Mouse (Mus musculus): ENCODE measurements around the gene Ubald1. TPM values are rescaled to one million over a fixed set of nuclear protein-coding genes. Genes with fewer than 3 reads are reported as not detected.
A peak's percentile ranks its signal among the peaks of the same experiment; 100 is the strongest.

Ubald1 gene
- polyA plus RNA-seq, 2 experiments: 5.4 to 9.0 TPM

GRCm38 (mm10) chr16:4862863-4863483 lies 17.1 kb downstream of the Ubald1 start:
- Histone ChIP-seq H3K9ac (replicated peaks) (no peak overlapping the region), H3K4me1 (replicated peaks; ENCODE audit: control insufficient read depth in 2 of 2, insufficient read depth in 2 of 2, low read length in 1 of 2) (peaks cover 0 to 3% of the 10 kb centered on the region in 2 experiments; a peak in 1 of 4 replicates), H3K27ac (no peak overlapping the region), H3K4me2 (ENCODE audit: low read depth) (no peak overlapping the region), H3K36me3 (replicated peaks; ENCODE audit: control insufficient read depth, insufficient read depth, low read depth) (no peaks in the 10 kb centered on the region), H3K27me3 (ENCODE audit: control insufficient read depth, insufficient read depth, low read length) (no peaks in the 10 kb centered on the region), H3K9me3 (ENCODE audit: control insufficient read depth, low read length) (no peaks in the 10 kb centered on the region), H3K4me3 (ENCODE audit: insufficient read depth in 1 of 2, low read depth in 2 of 2, low read length in 2 of 2) (no peak overlapping the region)
- no peak for TF ChIP-seq EP300 (IDR thresholded peaks at IDR 0.05; ENCODE audit: low read depth)
- peak; percentile 86 for TF ChIP-seq CTCF (IDR thresholded peaks at IDR 0.05; ENCODE audit: low read depth)
- 31% methylated on average over 9 of the region's 9 CpGs for WGBS (ENCODE audit: insufficient replicate concordance)
- ATAC-seq (ENCODE audit: insufficient read depth): peak; percentile 69; the same call in 1 of the 2 replicates
- peak in 1 of 3 experiments; percentile 37 for DNase-seq (ENCODE audit: low read depth in 3 of 3, low spot score in 3 of 3)

GRCm38 (mm10) chr16:4861392-4861791 lies 18.7 kb downstream of the Ubald1 start:
- peak; percentile 58 for TF ChIP-seq CTCF (IDR thresholded peaks at IDR 0.05; ENCODE audit: low read depth)
- no peak for TF ChIP-seq EP300 (IDR thresholded peaks at IDR 0.05; ENCODE audit: low read depth)
- H3K27ac ChIP-seq: no peak overlapping the region
- 47% methylated on average over 10 of the region's 10 CpGs for WGBS (ENCODE audit: insufficient replicate concordance)
- peaks cover 0 to 3% of the 10 kb centered on the region in 2 experiments; a peak in 1 of 4 replicates for H3K4me1 ChIP-seq (replicated peaks; ENCODE audit: control insufficient read depth in 2 of 2, insufficient read depth in 2 of 2, low read length in 1 of 2)
- no peaks in the 10 kb centered on the region for H3K27me3 ChIP-seq (ENCODE audit: control insufficient read depth, insufficient read depth, low read length)
- H3K36me3 ChIP-seq (replicated peaks; ENCODE audit: control insufficient read depth, insufficient read depth, low read depth): no peaks in the 10 kb centered on the region
- H3K4me2 ChIP-seq (ENCODE audit: low read depth): no peak overlapping the region
- no peaks in the 10 kb centered on the region for H3K9me3 ChIP-seq (ENCODE audit: control insufficient read depth, low read length)
- H3K9ac ChIP-seq (replicated peaks): no peak overlapping the region
- no peak overlapping the region for H3K4me3 ChIP-seq (ENCODE audit: insufficient read depth in 1 of 2, low read depth in 2 of 2, low read length in 2 of 2)
- no peak for DNase-seq (ENCODE audit: low read depth in 3 of 3, low spot score in 3 of 3)
- no peak for ATAC-seq (ENCODE audit: insufficient read depth)

- TF ChIP-seq EP300 (IDR thresholded peaks at IDR 0.05; ENCODE audit: low read depth): no peak
- no peak for TF ChIP-seq CTCF (IDR thresholded peaks at IDR 0.05; ENCODE audit: low read depth)
- ATAC-seq (ENCODE audit: insufficient read depth) (no peak), DNase-seq (ENCODE audit: low read depth in 3 of 3, low spot score in 3 of 3) (no peak)
- H3K4me3 ChIP-seq (ENCODE audit: insufficient read depth in 1 of 2, low read depth in 2 of 2, low read length in 2 of 2): no peak overlapping the region
- H3K9me3 ChIP-seq (ENCODE audit: control insufficient read depth, low read length): no peaks in the 10 kb centered on the region
- H3K9ac ChIP-seq (replicated peaks): no peak overlapping the region
- WGBS (ENCODE audit: insufficient replicate concordance): 50% methylated on average over 5 of the region's 5 CpGs
- H3K4me2 ChIP-seq (ENCODE audit: low read depth): no peak overlapping the region
- no peaks in the 10 kb centered on the region for H3K4me1 ChIP-seq (replicated peaks; ENCODE audit: control insufficient read depth in 2 of 2, insufficient read depth in 2 of 2, low read length in 1 of 2)
- H3K27ac ChIP-seq: no peak overlapping the region
- no peaks in the 10 kb centered on the region for H3K27me3 ChIP-seq (ENCODE audit: control insufficient read depth, insufficient read depth, low read length)
- H3K36me3 ChIP-seq (replicated peaks; ENCODE audit: control insufficient read depth, insufficient read depth, low read depth): no peaks in the 10 kb centered on the region
These were observed 25.0 kb downstream of the Ubald1 start for GRCm38 (mm10) chr16:4855046-4855650.

- no peak overlapping the region for H3K27ac ChIP-seq
These were observed 29.0 kb downstream of the Ubald1 start for GRCm38 (mm10) chr16:4850938-4851628.

GRCm38 (mm10) chr16:4850361-4850760 lies 29.8 kb downstream of the Ubald1 start:
- H3K9ac ChIP-seq (replicated peaks): no peak overlapping the region
- H3K4me3 ChIP-seq (ENCODE audit: insufficient read depth in 1 of 2, low read depth in 2 of 2, low read length in 2 of 2): no peak overlapping the region
- no peak for TF ChIP-seq CTCF (IDR thresholded peaks at IDR 0.05; ENCODE audit: low read depth)
- no peak for TF ChIP-seq EP300 (IDR thresholded peaks at IDR 0.05; ENCODE audit: low read depth)
- no peaks in the 10 kb centered on the region for H3K9me3 ChIP-seq (ENCODE audit: control insufficient read depth, low read length)
- no peaks in the 10 kb centered on the region for H3K36me3 ChIP-seq (replicated peaks; ENCODE audit: control insufficient read depth, insufficient read depth, low read depth)
- DNase-seq (ENCODE audit: low read depth in 3 of 3, low spot score in 3 of 3): no peak
- no peaks in the 10 kb centered on the region for H3K27me3 ChIP-seq (ENCODE audit: control insufficient read depth, insufficient read depth, low read length)
- H3K4me1 ChIP-seq (replicated peaks; ENCODE audit: control insufficient read depth in 2 of 2, insufficient read depth in 2 of 2, low read length in 1 of 2): no peaks in the 10 kb centered on the region
- no peak overlapping the region for H3K4me2 ChIP-seq (ENCODE audit: low read depth)
- 56% methylated on average over 7 of the region's 7 CpGs for WGBS (ENCODE audit: insufficient replicate concordance)
- no peak overlapping the region for H3K27ac ChIP-seq
- no peak for ATAC-seq (ENCODE audit: insufficient read depth)

More at GRCm38 (mm10) chr16:4850938-4851628, 29.0 kb downstream of the Ubald1 start:
- H3K27me3 ChIP-seq (ENCODE audit: control insufficient read depth, insufficient read depth, low read length): no peaks in the 10 kb centered on the region
- H3K9me3 ChIP-seq (ENCODE audit: control insufficient read depth, low read length): no peaks in the 10 kb centered on the region
- H3K4me1 ChIP-seq (replicated peaks; ENCODE audit: control insufficient read depth in 2 of 2, insufficient read depth in 2 of 2, low read length in 1 of 2): no peaks in the 10 kb centered on the region
- WGBS (ENCODE audit: insufficient replicate concordance): 53% methylated on average over 5 of the region's 5 CpGs
- no peak overlapping the region for H3K4me3 ChIP-seq (ENCODE audit: insufficient read depth in 1 of 2, low read depth in 2 of 2, low read length in 2 of 2)
- no peak for TF ChIP-seq EP300 (IDR thresholded peaks at IDR 0.05; ENCODE audit: low read depth)
- no peak for TF ChIP-seq CTCF (IDR thresholded peaks at IDR 0.05; ENCODE audit: low read depth)
- H3K9ac ChIP-seq (replicated peaks): no peak overlapping the region
- H3K36me3 ChIP-seq (replicated peaks; ENCODE audit: control insufficient read depth, insufficient read depth, low read depth): no peaks in the 10 kb centered on the region
- no peak overlapping the region for H3K4me2 ChIP-seq (ENCODE audit: low read depth)
- DNase-seq (ENCODE audit: low read depth in 3 of 3, low spot score in 3 of 3) (no peak), ATAC-seq (ENCODE audit: insufficient read depth) (no peak)

Data from liver, embryonic 14.5 days (tissue).